ENCODE assay signal across 25 mouse cellular contexts in the genomic region with DNA sequence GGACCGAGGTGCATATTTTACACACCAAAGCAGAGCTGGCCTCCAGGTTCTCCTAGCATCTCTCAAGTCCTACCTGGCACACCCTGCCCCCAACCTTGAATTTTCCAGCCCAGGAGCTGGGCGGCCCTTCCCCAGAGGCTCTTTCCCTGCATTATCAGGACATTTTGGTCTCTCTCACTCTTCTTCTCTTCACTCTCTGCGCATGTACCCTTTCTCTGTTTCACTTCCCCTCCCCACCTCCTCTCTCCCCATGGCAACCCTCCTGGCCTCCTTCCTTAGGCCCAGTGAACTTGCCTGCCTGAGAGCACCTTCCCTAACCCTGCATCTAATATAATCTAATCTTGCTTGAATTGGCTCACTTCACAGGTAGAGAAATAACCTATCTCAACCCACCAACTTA.
"Had no signal": no experiment of that assay in that cellular context is flagged by ENCODE, and none has a peak within 500 bp of the region (broad histone marks: within the 10 kb centered on the region; RNA-seq: fewer than 3 reads in every experiment).

No protein-coding gene starts in this region.

- H3K9ac ChIP-seq: heart, embryonic 13.5 days; heart, embryonic 15.5 days; hindbrain, embryonic 13.5 days; hindbrain, embryonic 15.5 days; intestine, embryonic 15.5 days; kidney, embryonic 15.5 days; limb, embryonic 12.5 days; liver, embryonic 13.5 days had no signal

- H3K27ac ChIP-seq: heart, adult 2 months; heart, embryonic 13.5 days; heart, embryonic 15.5 days; hindbrain, embryonic 13.5 days; hindbrain, embryonic 15.5 days; intestine, embryonic 15.5 days; kidney, embryonic 15.5 days; kidney, postnatal 0 days; left cerebral cortex, adult 2 months; limb, embryonic 10.5 days; limb, embryonic 12.5 days; liver, embryonic 13.5 days had no signal

- H3K4me3 ChIP-seq: heart, adult 2 months; heart, embryonic 13.5 days; heart, embryonic 15.5 days; hindbrain, embryonic 13.5 days; hindbrain, embryonic 15.5 days; intestine, embryonic 15.5 days; kidney, embryonic 15.5 days; left cerebral cortex, adult 2 months; limb, embryonic 10.5 days; limb, embryonic 12.5 days; liver, embryonic 13.5 days had no signal

- H3K36me3 ChIP-seq: heart, embryonic 13.5 days; heart, embryonic 15.5 days; hindbrain, embryonic 13.5 days; hindbrain, embryonic 15.5 days; intestine, embryonic 15.5 days; kidney, embryonic 15.5 days; limb, embryonic 10.5 days; limb, embryonic 12.5 days; liver, embryonic 13.5 days had no signal

- H3K9me3 ChIP-seq: heart, embryonic 13.5 days; heart, embryonic 15.5 days; hindbrain, embryonic 13.5 days; hindbrain, embryonic 15.5 days; intestine, embryonic 15.5 days; kidney, embryonic 15.5 days; limb, embryonic 10.5 days; limb, embryonic 12.5 days; liver, embryonic 13.5 days had no signal

- H3K27me3 ChIP-seq: heart, embryonic 13.5 days; heart, embryonic 15.5 days; hindbrain, embryonic 13.5 days; hindbrain, embryonic 15.5 days; intestine, embryonic 15.5 days; kidney, embryonic 15.5 days; limb, embryonic 12.5 days; liver, embryonic 13.5 days had no signal

- H3K4me1 ChIP-seq: heart, embryonic 13.5 days; heart, embryonic 15.5 days; hindbrain, embryonic 15.5 days; intestine, embryonic 15.5 days; kidney, embryonic 15.5 days; limb, embryonic 10.5 days; limb, embryonic 12.5 days; liver, embryonic 13.5 days had no signal

- DNase-seq: gastrocnemius, postnatal 14 days; gastrocnemius, postnatal 36 days; heart, adult 2 months; heart, postnatal 4 days; kidney, adult 18-20 months; kidney, adult 9 months; kidney, postnatal 14 days; kidney, postnatal 36 days; layer of hippocampus, adult 9-11 months; liver; liver, embryonic 13.5 days had no signal

- ATAC-seq: inflammation-experienced regulatory T-cells, adult 6 months; intestine, embryonic 15.5 days; intestine, postnatal 0 days had no signal

- H3K4me2 ChIP-seq: heart, embryonic 11.5 days; heart, embryonic 13.5 days; heart, embryonic 15.5 days; hindbrain, embryonic 13.5 days; hindbrain, embryonic 15.5 days; intestine, embryonic 15.5 days; kidney, embryonic 15.5 days; limb, embryonic 12.5 days; liver, embryonic 11.5 days; liver, embryonic 13.5 days had no signal
